Mouse (Mus musculus): ENCODE results near the gene Uggt2. TPM values are rescaled to one million over a fixed set of nuclear protein-coding genes. Genes with fewer than 3 reads are reported as not detected.

The Uggt2 gene
- total RNA-seq (2021): 12.0 and 17.8 TPM in 2 replicates
- long read RNA-seq, experiment 1, full-length matches to known transcripts: 1 of 3 reads
- long read RNA-seq, experiment 1, partial matches to known transcripts: 2 of 3 reads
- long read RNA-seq, experiment 1, other reads (novel, unspliced or antisense): 0 of 3 reads
- long read RNA-seq, experiment 2, partial matches to known transcripts: 0 of 1 reads
- long read RNA-seq, experiment 2, other reads (novel, unspliced or antisense): 0 of 1 reads

GRCm38 (mm10) chr14:119098851-119099569 is at the start of gene Uggt2:
Gene Uggt2 (minus strand): TSS chr14:119099430.
- DNase-seq: peak; percentile 94

- DNase-seq: no peak
Measured at GRCm38 (mm10) chr14:119139381-119139950, 40.2 kb upstream of the Uggt2 start.

- no peak for DNase-seq
Measured at GRCm38 (mm10) chr14:119138786-119139100, 39.5 kb upstream of the Uggt2 start.

DNA sequence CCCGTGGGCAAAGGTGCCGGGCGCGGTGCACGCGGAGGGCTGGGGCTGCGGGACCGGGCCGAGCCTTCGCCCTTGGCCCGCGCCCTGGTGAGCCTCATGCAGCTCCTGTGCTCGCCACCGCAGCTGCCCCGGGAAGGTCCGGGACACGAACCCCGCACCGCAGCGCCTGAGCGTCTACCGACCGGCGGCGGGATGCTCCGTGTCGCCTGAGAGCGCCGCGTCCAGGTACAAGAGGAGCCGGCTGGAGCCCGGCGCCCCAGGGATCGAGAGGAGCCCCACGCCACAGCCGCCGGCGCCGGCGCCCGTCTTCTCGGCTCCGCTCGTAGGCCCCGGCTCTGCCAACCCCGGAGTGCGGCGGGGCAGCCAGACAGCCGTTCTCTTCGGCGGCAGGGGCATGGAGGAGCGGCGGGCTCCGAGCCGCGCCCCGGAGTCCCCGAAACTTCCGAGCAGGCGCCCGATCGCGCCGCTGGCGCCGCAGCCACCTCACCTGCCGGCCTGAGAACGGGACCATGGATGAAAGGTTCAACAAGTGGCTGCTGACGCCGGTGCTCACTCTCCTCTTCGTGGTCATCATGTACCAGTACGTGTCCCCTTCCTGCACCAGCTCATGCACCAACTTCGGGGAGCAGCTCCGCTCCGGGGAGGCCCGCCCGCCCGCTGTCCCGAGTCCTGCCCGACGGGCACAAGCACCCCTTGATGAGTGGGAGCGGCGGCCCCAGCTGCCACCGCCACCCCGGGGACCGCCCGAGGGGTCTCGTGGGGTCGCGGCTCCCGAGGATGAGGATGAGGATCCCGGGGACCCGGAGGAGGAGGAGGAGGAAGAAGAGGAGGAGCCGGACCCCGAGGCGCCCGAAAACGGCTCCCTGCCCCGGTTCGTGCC is 38.9 kb upstream of the Uggt2 start, which contains the start of gene Hs6st3:
TSS of gene Hs6st3 (plus strand) at position 436 of the 880 bp plus-strand sequence.
- peak; percentile 46 for DNase-seq

GRCm38 (mm10) chr14:119137512-119137905 is 38.3 kb upstream of the Uggt2 start:
- peak; percentile 80 for DNase-seq

GRCm38 (mm10) chr14:119127330-119127729 is 28.1 kb upstream of the Uggt2 start:
- DNase-seq: no peak

GRCm38 (mm10) chr14:119125840-119126239 is 26.6 kb upstream of the Uggt2 start:
- no peak for DNase-seq

- peak; percentile 37 for DNase-seq
Measured at GRCm38 (mm10) chr14:119124061-119124460, 24.8 kb upstream of the Uggt2 start.

GRCm38 (mm10) chr14:119123582-119123981 is 24.4 kb upstream of the Uggt2 start:
- peak; percentile 15 for DNase-seq

GRCm38 (mm10) chr14:119112558-119112957 is 13.3 kb upstream of the Uggt2 start:
- DNase-seq: no peak

DNA sequence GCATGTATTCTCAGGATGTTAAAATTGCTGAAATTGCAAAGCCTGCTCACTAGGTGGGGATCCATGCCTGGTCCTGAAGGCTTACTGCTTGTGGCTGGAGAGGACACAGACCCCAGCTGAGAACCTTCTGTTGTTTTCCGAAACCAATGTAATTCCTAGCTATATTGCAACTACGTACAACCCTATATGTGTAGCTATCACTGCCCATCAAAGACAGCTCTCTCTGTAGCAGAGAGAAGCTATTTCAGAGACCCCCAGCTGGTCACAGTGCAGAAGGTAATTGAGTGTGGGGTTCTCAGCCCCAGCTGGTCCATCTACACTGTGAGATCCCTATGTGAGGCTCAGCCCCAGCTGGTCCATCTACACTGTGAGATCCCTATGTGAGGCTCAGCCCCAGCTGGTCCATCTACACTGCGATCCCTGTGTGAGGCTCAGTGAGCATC is 10.6 kb upstream of the Uggt2 start:
- no peak for DNase-seq

GRCm38 (mm10) chr14:119108776-119109301 is 9.6 kb upstream of the Uggt2 start:
- DNase-seq: no peak

DNA sequence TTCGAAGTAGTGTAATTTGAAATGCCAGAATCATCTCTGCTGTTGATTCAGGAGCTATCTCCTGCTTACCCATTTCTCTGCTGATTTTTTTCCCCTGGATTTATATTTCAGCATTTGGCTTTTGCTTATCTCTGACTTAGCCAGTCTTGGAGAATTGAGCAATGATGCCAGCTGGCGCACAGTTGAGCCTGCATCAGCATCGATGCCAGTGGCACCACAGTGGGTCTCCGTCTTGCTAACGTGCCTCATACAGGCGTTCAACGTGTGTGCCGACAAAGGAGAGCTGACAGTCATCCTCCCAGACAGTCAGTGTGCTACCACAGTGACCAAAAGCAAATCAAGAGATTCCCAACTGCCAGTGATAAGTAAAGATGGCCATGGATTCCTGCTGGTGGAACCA is 8.4 kb upstream of the Uggt2 start:
- no peak for DNase-seq

DNA sequence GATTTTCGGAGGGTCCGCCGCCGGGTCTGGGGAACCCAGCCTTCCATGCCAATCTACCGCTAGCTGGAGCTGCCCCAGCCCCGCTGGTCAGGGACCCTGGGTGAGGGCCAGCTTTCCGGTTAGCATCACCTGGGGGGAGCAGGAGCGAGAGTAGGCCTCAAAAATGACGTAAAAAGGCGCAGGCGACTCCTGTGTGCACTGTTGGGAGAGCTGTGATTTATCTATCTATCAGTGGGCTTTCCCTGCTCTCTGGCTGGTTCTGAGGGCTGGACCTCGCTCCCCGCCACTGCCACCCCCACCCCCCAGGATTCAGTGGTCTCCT is 301 bp upstream of the Uggt2 start:
- DNase-seq: no peak

DNA sequence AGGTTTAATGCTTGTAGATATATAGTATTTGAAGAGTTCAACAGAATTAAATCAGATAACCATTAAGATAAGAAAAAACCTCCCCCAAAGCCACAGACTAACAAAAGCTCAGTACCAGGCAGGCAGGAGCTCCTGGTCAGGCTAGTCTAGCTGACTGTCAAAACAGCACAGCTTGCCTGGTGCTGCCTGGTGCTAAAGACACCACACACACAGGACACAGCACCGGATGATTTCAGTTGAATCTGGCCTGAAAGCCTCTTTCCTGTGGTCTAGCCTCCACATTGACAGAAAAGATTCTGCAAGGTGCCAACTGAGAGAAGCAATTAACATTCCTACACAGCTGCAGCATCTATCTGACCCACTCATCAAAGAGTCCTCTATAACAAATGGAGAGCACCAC is 37.4 kb downstream of the Uggt2 start:
- no peak for DNase-seq

- no peak for DNase-seq
Measured at GRCm38 (mm10) chr14:119060682-119061081, 38.5 kb downstream of the Uggt2 start.

- DNase-seq: no peak
Measured at GRCm38 (mm10) chr14:119057014-119057413, 42.2 kb downstream of the Uggt2 start.

DNA sequence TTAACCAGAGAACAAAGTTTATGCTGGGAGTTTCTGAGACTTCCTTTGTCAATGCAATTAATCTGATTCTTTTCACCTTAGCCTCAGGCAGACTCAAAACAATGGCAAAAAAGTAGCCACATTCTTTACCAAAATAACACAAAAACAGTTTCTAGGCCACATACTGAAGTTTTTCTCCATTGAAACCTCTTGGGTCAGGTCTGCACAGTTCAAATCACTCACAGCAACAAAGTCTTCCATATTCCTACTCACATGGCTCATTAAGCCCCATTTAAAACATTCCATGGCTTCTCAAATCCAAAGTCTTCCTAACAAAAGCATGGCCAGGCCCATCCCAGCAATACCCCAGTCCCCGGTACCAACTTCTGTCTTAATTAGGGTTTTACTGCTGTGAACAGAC is 46.3 kb downstream of the Uggt2 start:
- DNase-seq: no peak

DNA sequence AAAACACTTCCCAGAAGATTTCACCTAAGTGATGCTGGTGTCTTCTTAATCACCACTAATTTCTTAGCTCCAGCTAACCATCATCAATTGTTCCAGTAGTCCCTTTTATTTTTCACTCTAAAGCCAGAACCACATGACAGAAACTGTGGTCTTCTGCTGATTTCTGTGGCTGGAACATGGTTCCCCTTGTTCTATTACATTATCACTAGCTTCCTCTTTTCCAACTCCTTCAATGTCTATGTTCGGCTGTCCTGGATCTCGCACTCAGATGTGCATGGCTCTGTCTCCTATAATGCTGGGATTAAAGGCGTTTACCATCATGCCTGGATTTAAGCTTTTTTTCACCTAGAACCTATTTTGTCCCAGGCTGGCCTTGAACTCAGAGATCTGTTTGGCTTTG is 46.9 kb downstream of the Uggt2 start:
- DNase-seq: no peak

GRCm38 (mm10) chr14:119043765-119044164 is 55.5 kb downstream of the Uggt2 start:
- no peak for DNase-seq

GRCm38 (mm10) chr14:119040253-119040652 is 59.0 kb downstream of the Uggt2 start:
- DNase-seq: peak; percentile 68

DNA sequence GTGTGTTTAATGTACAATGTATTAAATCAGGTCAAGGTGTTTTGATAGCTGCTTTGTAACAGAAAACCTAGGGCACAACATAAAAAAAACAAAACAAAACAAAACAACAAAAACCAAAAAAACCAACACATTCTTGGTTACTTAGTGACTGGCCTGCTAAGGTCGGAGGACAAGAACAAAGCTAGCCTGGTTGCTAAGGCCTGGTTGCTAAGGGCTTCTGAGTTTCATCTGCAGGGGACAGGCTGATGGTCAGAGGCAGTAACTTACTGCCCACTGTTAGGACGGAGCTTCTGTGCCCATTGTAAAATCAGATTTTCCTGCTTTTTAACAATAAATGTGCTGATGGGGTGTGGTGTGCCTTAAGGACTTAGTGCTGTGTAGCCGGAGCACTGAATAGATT is 61.5 kb downstream of the Uggt2 start:
- no peak for DNase-seq

All from adrenal gland, postnatal 14 days (tissue).